Mouse (Mus musculus) B cell, adult 62 days (primary cell): ENCODE results near the gene Prl5a1. TPM values are rescaled to one million over a fixed set of nuclear protein-coding genes. Genes with fewer than 3 reads are reported as not detected.

Experiments used
- total RNA-seq: library from RNA; stranded (reverse); gene quantifications from 4 replicates; pipeline ENCODE4 v1.2.4, GENCODE M21; 2023

Gene Prl5a1
- not detected in 4 replicates for total RNA-seq

GRCm38 (mm10) chr13:28142184-28142583 lies at the start of gene Prl5a1:
Prl5a1 (plus strand) TSS chr13:28142484.

Other genes with a start within 250 kb of the Prl5a1 start
- not detected in 4 replicates for gene Prl4a1, start 126.3 kb upstream of the Prl5a1 start, total RNA-seq
- gene Gm11361, start 115.0 kb downstream of the Prl5a1 start, total RNA-seq, result 292 to 358 TPM (median 308 TPM) in 4 replicates